Mouse (Mus musculus): Measurements from ENCODE around the gene Kirrel3. TPM values are rescaled to one million over a fixed set of nuclear protein-coding genes. Genes with fewer than 3 reads are reported as not detected.
A peak's percentile ranks its signal among the peaks of the same experiment; 100 is the strongest.

Kirrel3 gene
- total RNA-seq, 2 experiments from 2014 or later, result 1.7 to 1.9 TPM

DNA sequence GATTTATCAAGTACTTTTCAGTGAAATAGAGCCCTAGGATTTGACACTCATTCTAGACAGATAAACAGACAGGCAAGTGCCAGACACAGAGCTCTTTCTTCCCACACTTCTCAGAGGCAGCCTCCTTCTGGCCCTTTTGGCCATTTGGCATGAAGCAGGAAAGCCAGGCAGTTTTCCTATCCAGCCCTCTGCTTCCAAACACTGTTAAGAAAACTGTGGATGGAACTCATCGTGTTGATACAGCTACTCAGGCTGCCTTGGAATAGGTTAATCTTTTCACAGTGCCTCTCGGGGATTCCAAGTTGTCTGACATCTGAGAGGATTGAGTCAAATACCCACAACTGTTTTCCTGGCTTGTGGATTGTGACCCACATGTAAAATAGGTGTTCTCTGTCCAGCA, 401.5 kb downstream of the Kirrel3 start:
- DNase-seq, result no peak

DNA sequence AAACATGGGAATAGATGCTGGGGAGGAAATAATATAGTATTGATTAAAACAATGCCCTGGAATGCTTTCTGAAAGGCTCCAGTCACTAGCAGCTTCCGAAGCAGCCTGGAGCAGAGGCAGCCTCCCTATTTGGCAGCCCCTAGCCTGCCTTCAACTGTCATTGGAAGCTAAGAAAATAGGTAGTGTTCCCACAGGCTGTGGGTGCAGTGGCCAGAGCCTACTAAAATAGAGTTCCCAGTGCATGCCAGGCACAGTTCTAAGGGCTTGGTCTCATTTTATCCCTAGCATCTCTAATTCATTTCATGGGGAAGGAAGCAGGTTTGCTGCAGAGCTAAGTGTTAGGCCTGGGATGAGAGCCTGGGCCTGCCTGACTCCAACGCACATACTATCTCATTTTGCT, 402.6 kb downstream of the Kirrel3 start:
- DNase-seq, result no peak

DNA sequence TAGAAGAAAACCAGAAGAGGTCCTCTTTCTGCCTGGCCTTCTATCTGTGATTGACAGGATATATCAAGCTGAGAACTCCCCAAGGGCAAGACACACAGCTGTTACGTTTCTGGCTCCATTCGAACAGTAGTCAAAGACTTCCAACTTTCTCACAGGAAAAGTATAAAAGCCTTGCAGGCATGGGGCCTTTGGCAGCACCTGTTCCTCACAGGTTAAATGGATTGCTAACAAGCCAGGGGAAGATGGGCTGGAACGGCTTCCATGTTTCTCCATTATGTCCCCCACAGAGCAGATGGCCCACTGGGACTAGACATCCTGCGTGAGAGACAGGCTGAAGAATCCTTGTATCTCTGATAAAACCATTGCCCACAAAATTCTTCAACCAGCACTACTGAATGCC, 415.5 kb downstream of the Kirrel3 start:
- no peak for DNase-seq

DNA sequence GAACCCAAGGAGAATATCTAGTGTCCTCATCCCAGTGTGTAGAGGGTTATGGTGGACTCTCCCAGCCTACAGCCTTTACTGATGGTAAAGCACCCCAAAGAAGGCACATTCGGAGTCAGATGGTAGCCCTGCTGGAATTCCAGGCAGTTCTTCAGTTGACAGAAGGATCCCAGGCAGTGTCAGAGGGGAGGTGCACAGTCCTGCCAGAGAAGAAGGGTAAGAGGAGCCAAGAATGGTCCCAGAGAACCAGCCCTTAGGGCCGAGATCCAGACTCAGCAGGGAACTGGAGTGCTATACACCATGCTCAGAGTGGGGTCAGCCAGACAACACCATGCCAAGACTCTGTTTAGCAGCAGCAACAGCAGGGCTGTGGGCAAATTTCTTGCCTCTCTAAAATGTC, 416.2 kb downstream of the Kirrel3 start:
- DNase-seq, result no peak

DNA sequence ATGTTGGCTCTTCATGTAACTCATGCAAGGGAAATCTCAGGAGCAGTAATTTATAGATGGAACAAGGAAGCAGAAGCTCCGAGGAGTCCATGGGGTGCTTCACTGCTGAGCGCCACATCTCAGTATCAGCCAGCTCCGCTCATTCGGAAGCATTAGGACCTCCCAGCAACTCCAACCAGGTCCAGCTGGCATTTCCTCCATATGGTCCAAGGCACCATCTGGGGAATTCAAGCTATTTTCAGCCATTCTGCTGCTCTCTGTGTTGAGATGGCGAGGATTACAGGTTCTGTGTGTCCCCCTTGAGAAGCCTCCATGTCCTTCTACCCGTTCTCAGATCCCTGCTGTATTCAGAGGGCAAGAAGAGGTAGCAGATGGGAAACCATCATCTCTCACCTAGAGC, 419.5 kb downstream of the Kirrel3 start:
- DNase-seq, result no peak

DNA sequence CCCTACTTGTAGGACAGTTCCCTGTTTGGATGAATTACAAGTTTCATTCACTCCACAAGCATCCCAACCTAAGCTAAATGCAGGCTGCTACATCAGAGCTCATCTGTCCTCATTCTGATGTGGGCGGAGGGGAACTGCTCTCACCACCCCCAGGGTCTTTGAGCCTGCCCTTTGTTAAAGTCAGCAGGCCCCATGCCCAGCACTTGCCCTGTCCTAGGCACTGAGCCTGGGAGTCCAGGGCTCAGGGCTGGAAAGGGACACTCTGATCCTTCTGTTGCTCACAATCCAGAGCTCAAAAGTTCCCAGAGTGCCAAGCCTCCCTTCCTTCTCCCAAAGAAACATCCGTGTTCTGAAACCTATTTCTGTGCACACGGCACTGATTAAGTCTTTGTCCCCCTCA, 422.3 kb downstream of the Kirrel3 start:
- DNase-seq, result no peak

DNA sequence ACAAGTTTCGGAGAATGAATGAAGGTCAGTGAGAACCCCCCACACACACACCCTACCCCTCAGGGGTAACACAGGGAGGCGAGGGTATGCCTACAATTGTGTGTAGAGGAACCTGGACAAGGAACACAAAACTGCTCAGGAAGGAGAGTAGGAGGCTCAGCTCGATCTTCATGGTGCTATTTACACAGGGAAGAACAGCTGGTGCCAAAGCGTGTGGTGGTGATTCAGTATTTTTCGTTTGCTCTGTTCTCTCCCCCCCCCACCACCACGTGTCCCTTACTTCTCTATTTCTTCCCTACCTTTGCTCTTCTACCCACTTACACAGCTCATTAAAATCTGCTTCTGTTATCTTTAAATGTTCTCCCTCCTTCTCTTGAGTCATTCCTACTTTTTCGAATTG, 426.1 kb downstream of the Kirrel3 start:
- no peak for DNase-seq

DNA sequence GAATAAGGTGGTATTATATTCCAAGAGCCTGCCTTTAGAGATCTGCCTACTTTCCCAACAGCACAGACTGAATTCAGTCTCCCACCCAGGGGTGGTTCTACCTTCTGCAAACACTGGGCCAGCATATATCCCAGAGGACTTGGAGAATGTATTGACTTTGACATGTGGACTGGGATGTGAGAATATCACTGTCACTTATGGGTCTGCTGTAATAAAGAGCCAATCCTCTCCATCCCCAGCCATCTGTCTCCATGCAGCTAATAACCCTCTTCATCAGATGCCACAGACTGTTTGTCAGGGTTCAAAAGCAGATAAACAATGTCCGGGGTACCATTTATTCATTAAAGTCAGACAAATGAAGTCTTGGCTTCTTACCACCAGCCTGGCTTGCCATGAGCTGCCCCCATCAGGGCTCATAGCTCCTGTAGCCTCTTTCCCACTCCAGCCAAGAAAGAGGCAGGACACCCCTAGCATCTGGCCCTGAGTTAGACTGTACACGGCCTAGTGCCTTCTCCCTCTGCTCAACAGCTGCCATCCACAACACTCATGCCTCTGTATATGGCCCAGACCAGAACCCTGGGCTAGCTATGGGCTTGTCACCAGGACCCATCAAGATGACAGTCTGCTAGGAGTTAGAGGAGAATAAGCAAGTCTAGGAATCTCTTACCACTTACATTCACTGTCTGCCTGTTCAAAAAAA, 426.7 kb downstream of the Kirrel3 start:
- no peak for DNase-seq

DNA sequence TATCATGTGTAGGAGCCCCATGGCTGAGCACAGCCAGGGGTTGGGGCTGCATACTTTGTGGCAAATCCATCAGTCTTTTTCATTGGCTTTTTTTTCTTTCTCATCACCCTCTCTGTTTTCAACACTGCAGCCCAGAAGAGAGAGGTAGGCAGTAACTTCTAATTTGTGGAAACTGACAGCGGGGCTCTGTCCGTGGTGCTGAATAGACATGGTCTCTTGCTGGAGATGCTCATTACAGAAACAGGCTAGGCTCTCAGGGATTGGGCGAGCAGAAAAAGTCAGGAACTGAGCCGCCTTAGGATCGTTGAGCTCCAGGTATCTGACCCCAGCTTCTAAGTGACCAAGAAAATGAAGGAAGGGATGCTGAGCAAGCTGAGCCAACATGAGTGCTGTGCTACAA, 427.3 kb downstream of the Kirrel3 start:
- peak; percentile 42 for DNase-seq

DNA sequence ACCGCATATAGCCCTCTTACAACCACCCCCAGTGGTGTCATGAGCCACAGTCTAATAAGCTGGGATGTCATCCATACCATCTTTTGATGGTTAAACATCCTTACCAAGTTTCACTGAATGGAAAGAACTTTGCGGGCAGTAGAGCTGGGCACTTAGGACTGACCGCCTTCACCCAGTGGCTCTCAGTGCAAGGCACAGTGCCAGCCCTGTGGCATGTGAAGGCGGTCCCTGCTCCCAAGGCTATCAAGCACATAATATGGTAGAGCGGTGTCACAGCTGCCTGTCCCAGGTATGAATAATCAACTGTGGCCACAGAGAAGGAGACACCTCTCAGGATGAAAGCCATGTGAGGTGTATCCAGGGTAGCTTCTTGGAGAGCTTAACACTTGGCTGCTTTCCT, 433.3 kb downstream of the Kirrel3 start:
- DNase-seq, result no peak

DNA sequence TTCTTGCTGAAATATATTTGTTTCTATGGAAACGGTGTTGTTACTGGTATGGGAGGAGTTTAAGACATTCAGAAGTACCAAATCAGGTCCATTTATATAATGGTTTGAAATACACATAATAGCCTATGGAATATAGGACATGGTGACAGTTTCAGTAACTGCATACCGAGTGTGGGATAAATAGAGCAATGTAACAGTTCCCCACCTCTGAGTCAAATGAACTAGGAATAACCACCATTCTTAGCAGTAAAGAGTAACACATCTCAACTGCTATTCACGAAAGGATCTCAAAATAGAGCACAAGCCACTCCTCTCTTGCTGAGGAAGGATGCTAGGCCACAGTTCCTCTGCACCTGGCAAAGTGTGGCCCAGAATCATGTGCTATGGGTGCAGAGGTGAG, 434.4 kb downstream of the Kirrel3 start:
- no peak for DNase-seq

DNA sequence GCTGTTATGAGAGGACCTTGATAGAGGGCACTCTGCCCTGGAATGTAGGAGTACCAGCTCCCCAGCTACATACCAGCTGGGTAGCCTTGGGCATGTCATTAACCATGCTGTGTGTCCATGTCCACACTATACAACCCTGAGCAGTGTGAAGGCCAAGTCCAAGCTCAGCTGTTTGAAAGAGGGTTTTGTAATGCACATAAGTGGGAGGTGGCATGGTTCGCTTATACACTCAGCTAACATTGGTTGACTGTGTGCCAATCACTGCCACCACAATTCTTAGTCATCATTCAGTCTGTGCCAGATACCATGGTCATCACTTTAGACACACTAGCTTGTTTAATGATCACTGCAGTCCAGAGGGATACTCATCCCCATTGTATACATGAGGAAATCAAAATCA, 436.2 kb downstream of the Kirrel3 start:
- DNase-seq, result no peak

DNA sequence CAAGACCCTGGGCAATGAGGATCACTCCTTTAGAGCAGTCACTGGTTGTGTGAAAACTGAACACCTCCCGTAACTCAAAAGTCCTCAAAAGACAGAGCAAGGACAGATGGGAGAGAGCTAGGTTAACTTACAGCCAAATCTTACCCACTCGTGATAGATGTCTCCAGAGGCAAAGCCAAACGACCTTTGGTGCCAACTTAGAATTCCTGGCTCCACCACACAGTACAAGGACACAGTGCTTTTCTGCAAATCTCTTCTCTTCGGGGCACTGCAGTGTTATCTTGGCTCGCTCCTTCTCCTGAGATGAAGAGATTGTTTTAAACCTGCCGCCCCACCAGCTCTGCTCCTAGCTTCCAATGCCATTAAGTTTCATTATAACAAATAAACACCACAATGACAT, 437.0 kb downstream of the Kirrel3 start:
- DNase-seq, result no peak

DNA sequence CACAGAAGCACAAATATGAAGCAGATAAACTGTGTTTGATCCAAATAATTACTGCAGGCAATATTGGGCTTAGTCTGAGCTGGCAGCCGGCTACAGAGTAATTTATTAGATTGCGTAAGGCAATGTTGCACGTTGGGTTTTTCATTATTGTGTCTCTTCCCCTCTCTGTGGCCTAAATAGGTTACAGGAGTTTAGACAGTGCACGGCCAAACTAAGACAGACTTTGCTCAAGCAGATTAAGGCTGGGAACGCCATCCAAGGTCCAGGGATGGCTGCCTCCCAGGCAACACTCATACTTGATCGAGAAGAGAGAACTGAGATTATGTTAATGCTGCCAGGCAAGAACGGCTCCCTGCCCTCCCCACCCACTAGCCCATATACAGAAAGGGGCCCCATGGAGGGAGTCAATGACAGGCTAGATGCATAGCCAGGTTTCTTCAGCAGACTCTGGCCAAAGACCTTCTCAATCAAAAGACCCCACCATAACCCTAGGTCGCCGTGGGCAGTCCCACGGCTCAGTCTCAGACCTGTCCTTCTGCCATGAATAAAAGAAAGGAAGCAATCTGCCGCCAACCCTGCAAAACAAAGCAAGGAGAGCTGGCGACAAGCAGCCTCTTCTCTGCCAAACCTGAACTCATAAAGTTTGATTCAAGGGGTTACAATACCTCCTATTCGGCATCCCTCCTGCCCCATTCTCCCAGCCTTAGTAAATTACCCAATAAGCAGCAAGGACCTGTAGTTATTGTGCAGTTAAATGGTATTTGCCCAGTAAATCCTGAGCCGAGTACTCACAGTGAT, 437.6 kb downstream of the Kirrel3 start:
- DNase-seq, result no peak

DNA sequence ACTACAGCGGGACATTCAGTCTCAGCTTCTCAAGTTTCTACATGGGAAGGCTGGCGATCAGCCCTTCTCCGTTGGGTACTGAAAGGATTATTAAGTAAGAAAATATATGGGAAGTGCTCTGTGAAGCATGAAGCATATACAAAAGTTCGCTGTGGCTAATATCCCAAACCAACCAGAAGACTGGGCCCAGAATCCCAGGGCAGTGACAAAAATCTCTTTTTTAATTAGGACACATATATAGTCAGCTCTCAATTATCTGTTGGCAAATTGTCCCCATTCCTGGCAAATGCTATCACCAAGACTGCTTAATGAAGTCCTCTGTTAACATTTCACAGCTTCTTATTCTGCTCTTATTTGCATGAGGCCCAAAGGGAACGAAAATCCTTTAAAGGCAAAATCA, 439.9 kb downstream of the Kirrel3 start:
- DNase-seq, result no peak

DNA sequence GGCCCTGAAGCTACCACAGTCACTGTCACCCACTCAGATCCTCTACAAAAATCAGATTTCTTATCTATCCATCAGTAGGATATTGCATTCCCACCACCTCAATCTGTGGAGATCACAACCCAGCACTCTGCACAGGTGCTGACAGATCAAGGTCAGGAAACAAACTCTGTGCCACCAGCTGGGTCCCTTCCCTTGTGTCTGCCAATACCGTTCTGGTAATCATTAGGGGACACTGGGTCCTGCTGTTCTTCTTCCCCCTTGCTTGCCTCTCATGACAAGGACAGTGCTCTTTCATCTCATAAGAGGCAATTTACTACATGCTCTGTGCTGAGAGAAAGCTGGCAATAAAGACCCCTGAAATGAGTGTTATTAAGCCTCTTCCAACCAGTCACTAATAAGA, 444.7 kb downstream of the Kirrel3 start:
- DNase-seq, result no peak

DNA sequence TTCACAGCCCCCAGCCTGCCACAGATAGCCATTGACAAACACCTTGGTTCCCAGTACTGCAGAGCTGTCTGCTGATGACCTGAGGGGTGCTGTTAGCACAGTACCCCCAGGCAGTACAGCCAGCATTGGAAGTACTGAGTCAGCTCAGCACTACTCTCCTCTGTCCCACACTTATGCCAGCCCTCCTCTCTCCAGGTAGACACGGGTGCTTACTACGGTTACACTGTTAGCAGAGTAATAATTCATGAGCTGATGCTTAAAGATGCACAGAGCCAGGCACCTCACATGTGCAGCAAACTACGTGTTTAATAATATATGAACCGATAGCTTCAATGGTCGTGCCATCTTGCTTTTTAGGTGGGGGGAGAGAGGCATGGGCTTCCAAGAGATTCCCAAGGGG, 452.4 kb downstream of the Kirrel3 start:
- DNase-seq, result no peak

DNA sequence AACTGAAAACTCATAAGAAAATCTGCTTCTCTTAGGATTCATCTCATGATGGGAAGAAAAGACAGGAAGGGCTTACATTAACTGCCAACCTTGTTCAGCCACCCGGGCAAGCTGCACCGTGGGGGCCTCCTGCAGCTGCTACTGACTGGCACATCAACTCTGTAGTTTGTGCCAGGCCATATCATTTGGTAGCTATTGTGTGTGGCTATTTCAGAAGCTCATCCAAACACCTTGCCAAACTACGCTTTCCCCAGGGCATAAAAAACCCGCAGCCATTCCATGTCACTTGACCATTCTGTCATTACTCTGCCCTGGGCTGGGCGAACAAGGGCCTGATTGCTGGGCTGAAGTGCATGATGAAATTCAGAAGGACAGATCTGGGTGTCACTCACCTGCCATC, 453.9 kb downstream of the Kirrel3 start:
- no peak for DNase-seq

DNA sequence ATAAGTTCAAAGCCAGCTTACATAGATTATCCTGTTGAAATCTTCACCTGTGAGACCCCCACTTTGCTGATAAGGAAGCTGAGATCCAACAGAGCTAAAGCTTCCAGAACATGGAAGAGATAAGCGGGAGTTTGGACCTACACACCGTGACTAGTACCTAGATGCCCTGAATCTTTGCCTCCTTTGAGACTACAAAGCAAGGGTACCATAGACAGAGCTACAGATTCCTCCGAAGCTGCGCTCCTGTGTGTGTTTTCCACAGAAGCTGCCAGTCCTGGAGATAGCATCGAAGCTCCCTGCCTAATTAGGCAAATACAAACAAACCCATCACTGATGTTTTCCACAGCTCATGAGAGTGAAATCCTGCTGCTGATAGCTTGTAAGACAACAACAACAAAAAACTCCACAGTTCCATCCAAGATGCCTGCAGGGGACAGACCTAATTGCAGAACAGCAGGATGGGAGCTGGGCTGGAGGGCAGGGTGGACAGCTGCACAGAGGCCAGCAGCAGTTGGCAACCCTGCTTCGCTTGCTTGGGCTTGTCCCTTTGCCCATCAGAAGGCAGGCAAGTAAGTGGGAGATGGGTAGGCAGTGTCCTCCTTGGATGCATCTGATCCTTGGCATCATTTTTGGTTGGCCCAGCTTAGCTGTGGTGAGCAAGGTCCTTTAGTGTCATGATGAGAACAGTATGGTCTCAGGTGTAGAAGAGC, 456.6 kb downstream of the Kirrel3 start:
- DNase-seq, result no peak

DNA sequence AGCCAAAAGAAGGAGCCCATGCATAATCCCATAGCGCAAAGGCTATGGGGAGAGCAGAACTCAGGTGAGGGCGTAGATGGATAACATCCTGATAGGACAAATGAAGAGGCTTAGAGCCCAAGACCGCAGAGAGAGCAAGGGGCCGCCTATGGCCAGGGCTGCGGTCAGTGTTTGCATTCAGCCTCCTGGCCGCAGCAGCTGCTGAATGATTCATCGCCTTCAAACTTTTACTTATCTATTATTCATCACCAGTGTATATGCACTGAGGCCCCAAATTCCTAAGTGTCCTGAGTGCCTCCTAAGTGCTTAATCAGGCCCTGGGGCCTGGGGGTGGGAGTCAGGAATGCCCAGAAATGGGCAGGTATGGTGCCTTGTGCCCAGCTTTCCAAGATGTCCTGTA, 457.3 kb downstream of the Kirrel3 start:
- no peak for DNase-seq

DNA sequence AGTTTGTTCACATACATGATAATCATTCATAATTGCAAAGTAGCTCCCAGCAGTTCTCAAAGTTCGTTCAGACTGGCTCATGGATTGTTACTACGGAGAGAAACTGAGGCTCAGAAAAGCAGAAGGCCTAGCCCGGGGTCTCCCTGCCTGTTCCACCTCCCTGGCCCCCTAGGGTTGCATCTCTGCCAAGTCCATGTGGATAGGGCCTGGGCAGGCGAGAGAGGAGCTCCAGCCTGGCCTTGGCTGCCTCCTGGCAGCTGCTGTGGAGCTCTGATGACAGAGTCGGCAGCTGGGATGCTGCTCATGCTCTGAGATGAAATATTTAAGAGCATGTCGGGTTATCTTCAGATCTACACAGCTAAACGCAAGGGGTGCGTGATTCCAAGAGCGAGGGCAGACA, 459.6 kb downstream of the Kirrel3 start:
- DNase-seq, result no peak

DNA sequence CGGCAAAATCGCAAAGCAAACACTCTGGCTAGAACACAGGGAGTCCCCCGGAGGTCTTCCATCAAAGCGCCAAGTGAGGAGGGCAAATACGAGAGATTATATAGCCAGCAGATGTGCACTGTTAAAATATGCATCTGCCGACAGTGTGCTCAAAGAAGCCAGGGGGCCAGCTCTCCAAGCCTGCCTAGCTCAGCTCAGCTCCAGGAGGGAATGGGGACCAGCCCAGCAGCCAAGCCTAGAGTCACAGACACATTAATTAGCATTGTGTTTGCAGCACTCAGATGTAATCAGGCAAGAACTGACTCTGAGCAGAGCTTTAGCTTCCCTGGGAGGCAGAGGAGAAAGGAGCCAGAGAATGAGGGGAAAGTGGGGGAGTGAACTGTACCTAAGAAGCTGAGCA, 461.6 kb downstream of the Kirrel3 start:
- DNase-seq, result no peak

DNA sequence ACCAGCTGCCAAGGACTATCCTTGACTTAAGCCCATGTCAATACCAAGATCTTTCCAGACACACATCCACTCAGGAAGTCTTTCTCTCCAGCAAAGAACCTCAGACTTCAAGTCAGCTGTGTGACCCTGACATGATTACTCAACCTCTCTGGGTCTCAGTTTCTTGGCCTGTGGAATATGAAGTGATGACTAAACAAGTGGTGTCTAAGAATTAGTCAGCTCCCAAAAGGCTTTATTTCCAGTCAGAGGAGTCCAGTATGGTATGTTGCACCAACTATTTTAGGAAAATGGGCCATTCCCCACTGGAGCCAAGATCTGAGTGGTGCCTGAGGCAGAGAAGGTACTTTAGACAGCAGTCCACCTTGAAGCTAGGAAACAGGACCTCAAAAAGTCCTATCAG, 462.0 kb downstream of the Kirrel3 start:
- DNase-seq, result no peak

DNA sequence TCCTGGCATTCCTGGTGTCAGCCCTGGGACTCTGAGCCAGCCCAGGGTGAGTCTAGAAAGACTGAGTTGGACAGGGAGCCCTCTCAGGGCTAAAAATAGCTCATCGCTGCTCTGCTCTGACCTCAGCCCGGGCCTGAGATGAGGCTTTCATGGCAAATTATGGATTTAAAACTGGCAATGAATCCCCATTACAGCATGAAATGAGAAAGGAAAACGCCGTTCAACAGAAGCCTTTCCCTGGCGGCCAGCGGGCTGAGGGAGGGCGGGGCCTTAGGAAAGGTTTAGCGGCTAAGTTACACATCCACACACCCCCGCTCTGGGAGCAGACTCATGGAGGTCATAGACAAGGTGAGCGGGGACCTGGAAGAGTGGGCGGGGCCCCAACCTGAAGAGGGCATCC, 467.7 kb downstream of the Kirrel3 start:
- DNase-seq, result peak; percentile 29

Measured in gastrocnemius, postnatal 10 days (tissue).